Mouse (Mus musculus): ENCODE measurements around the gene Prkd2. TPM values are rescaled to one million over a fixed set of nuclear protein-coding genes. Genes with fewer than 3 reads are reported as not detected.
A peak's percentile ranks its signal among the peaks of the same experiment; 100 is the strongest.

The Prkd2 gene
- total RNA-seq, 2 experiments from 2014 or later, result 6.3 to 12.0 TPM

GRCm38 (mm10) chr7:16885271-16885776 is 42.6 kb downstream of the Prkd2 start:
- DNase-seq (ENCODE audit: extremely low spot score in 1 of 2, low spot score in 2 of 2), result no peak
- no peak for TF ChIP-seq CTCF (IDR thresholded peaks at IDR 0.05)
- no peak overlapping the region for H3K4me3 ChIP-seq
- intact Hi-C loops (cut with DNase I), result loop anchor here (10.0 kb wide), 1 partner anchor 141 kb away; no protein-coding TSS in a partner anchor
- H3K27ac ChIP-seq, result no peak overlapping the region

- H3K4me3 ChIP-seq, result no peak overlapping the region
Measured at GRCm38 (mm10) chr7:16885905-16886304, 43.2 kb downstream of the Prkd2 start.

DNA sequence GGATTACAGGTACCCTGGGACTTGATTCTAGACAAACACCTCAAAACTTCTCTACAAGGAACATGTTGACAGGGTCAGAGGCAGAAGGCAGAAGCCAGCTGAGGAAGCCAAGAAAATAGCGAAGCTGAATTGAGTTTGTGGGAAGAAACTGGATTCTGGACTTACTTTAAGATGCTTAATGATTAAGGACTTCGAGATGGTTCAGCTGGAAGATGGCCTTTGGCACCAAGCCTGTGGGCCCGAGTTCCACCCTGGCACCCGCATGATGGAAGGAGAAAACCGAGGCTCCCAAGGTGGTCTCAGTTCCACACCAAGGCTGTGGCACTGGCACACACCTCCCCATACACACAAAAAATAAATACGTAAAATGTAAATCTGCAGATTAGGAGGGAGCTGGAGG is 47.8 kb downstream of the Prkd2 start:
- no peak for DNase-seq (ENCODE audit: extremely low spot score in 1 of 2, low spot score in 2 of 2)
- intact Hi-C loops (cut with DNase I), result no loop called here
- Histone ChIP-seq H3K4me3 (no peak overlapping the region), H3K27ac (no peak overlapping the region)
- no peak for TF ChIP-seq CTCF (IDR thresholded peaks at IDR 0.05)

More at GRCm38 (mm10) chr7:16885905-16886304, 43.2 kb downstream of the Prkd2 start:
- DNase-seq (ENCODE audit: extremely low spot score in 1 of 2, low spot score in 2 of 2), result no peak
- no peak for TF ChIP-seq CTCF (IDR thresholded peaks at IDR 0.05)
- intact Hi-C loops (cut with DNase I), result loop anchor here (10.0 kb wide), 1 partner anchor 141 kb away; no protein-coding TSS in a partner anchor
- no peak overlapping the region for H3K27ac ChIP-seq

- TF ChIP-seq CTCF (IDR thresholded peaks at IDR 0.05), result no peak
- no peak for DNase-seq (ENCODE audit: extremely low spot score in 1 of 2, low spot score in 2 of 2)
- H3K27ac ChIP-seq, result peak overlapping the region; percentile 42
- intact Hi-C loops (cut with DNase I), result no loop called here
- H3K4me3 ChIP-seq, result no peak overlapping the region
Measured at GRCm38 (mm10) chr7:16890944-16891343, 48.2 kb downstream of the Prkd2 start.

DNA sequence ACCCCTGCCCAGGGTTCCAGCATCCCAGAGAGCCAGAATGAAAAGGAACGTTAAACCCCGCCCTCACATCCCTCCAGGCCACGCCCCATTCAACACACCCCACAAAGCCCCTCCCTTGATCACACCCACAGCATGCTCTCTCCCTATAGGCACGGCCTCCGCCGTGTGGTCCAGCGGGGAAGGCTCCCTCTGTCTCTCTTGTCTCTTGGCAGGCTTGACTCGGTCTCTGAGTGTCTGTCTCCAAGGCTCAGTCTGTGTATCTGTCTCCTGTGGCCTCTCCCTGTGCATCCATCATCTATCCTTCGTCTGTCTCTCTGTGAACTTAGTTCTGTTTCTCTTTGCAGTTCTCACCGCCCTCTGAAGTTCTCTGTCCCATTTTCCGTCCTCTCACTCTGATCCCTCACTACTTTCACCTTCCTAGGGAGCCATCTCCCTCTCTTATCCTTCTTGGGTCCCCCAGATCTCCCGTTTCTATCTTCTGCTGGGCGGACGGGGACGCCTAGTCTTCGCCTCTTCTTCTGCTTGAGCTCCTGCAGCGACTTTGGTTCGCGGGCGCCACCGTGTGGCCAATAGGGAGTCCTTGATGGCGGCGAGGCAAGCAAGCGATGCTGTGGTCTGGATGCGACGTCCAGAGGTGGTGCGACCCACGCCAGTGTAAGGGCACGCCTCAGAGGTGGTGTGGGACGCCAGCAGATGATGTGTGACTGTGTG is 49.1 kb downstream of the Prkd2 start, which contains the start of gene Gng8:
TSS of gene Gng8 (plus strand) at position 146 of the 711 bp plus-strand sequence.
- Histone ChIP-seq H3K27ac (peak within 1 kb of the TSS; percentile 42), H3K4me3 (peak within 1 kb of the TSS; percentile 34)
- intact Hi-C loops (cut with DNase I), result loop anchor here (1.0 kb wide), 1 partner anchor 17 kb away; no protein-coding TSS in a partner anchor
- TF ChIP-seq CTCF (IDR thresholded peaks at IDR 0.05), result peak; percentile 86
- peak; percentile 83 for DNase-seq (ENCODE audit: extremely low spot score in 1 of 2, low spot score in 2 of 2)

DNA sequence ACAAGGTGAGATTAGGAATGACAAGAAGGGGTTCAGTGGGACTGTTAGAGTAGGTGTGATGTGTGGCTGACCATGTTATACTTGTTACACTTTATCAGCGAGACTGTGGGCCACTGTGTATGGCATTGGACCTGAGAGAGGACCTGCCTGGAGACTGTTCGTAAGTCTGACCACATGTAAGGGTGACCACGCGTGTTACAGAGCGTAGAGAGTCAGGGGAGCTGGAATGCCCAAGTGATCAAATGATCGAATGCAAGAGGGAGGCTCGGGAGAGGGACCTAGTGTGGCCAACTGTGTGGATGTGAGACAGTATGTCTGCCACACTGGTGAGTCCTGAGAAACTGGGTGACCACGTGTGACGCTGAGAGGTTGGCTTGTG is 49.6 kb downstream of the Prkd2 start:
- intact Hi-C loops (cut with DNase I), result loop anchor here (1.0 kb wide), 1 partner anchor 18 kb away; no protein-coding TSS in a partner anchor
- Histone ChIP-seq H3K4me3 (no peak overlapping the region), H3K27ac (no peak overlapping the region)
- DNase-seq (ENCODE audit: extremely low spot score in 1 of 2, low spot score in 2 of 2), result no peak
- no peak for TF ChIP-seq CTCF (IDR thresholded peaks at IDR 0.05)

- Histone ChIP-seq H3K27ac (no peak overlapping the region), H3K4me3 (no peak overlapping the region)
- no peak for DNase-seq (ENCODE audit: extremely low spot score in 1 of 2, low spot score in 2 of 2)
- intact Hi-C loops (cut with DNase I), result no loop called here
- TF ChIP-seq CTCF (IDR thresholded peaks at IDR 0.05), result no peak
Measured at GRCm38 (mm10) chr7:16893612-16894011, 50.9 kb downstream of the Prkd2 start.

- intact Hi-C loops (cut with DNase I), result no loop called here
Measured at GRCm38 (mm10) chr7:16894279-16894678, 51.6 kb downstream of the Prkd2 start.

GRCm38 (mm10) chr7:16895000-16895399 is 52.3 kb downstream of the Prkd2 start:
- peak overlapping the region; percentile 21; the same call in 1 of the 2 replicates for H3K4me3 ChIP-seq
- intact Hi-C loops (cut with DNase I), result loop anchor here (1.0 kb wide), 1 partner anchor 18 kb away; no protein-coding TSS in a partner anchor
- DNase-seq (ENCODE audit: extremely low spot score in 1 of 2, low spot score in 2 of 2), result peak; percentile 72 to 83

More at GRCm38 (mm10) chr7:16894279-16894678, 51.6 kb downstream of the Prkd2 start:
- Histone ChIP-seq H3K27ac (no peak overlapping the region), H3K4me3 (no peak overlapping the region)
- DNase-seq (ENCODE audit: extremely low spot score in 1 of 2, low spot score in 2 of 2), result no peak
- TF ChIP-seq CTCF (IDR thresholded peaks at IDR 0.05), result no peak

GRCm38 (mm10) chr7:16895511-16895910 is 52.8 kb downstream of the Prkd2 start:
- intact Hi-C loops (cut with DNase I), result loop anchor here (1.0 kb wide), 1 partner anchor 18 kb away; no protein-coding TSS in a partner anchor
- H3K27ac ChIP-seq, result no peak overlapping the region
- no peak for TF ChIP-seq CTCF (IDR thresholded peaks at IDR 0.05)
- H3K4me3 ChIP-seq, result no peak overlapping the region
- DNase-seq (ENCODE audit: extremely low spot score in 1 of 2, low spot score in 2 of 2), result no peak

More at GRCm38 (mm10) chr7:16895000-16895399, 52.3 kb downstream of the Prkd2 start:
- peak; percentile 88 for TF ChIP-seq CTCF (IDR thresholded peaks at IDR 0.05)
- H3K27ac ChIP-seq, result no peak overlapping the region

- Histone ChIP-seq H3K4me3 (no peak overlapping the region), H3K27ac (no peak overlapping the region)
- DNase-seq (ENCODE audit: extremely low spot score in 1 of 2, low spot score in 2 of 2), result no peak
- TF ChIP-seq CTCF (IDR thresholded peaks at IDR 0.05), result no peak
- intact Hi-C loops (cut with DNase I), result loop anchor here (5.0 kb wide), 1 partner anchor 38 kb away; no protein-coding TSS in a partner anchor
Measured at GRCm38 (mm10) chr7:16900526-16900925, 57.8 kb downstream of the Prkd2 start.

- H3K4me3 ChIP-seq, result no peak overlapping the region
- no peak for DNase-seq (ENCODE audit: extremely low spot score in 1 of 2, low spot score in 2 of 2)
- no peak for TF ChIP-seq CTCF (IDR thresholded peaks at IDR 0.05)
- H3K27ac ChIP-seq, result no peak overlapping the region
- intact Hi-C loops (cut with DNase I), result loop anchor here (5.0 kb wide), 1 partner anchor 41 kb away; no protein-coding TSS in a partner anchor
Measured at GRCm38 (mm10) chr7:16903439-16903955, 60.8 kb downstream of the Prkd2 start.

Measured in left cerebral cortex, adult 2 months (tissue).